Mouse (Mus musculus): ENCODE results near the gene Ppp2r5e. TPM values are rescaled to one million over a fixed set of nuclear protein-coding genes. Genes with fewer than 3 reads are reported as not detected.

Gene Ppp2r5e
- polyA plus RNA-seq, 1 experiment from 2014 or later = 6.3 TPM

DNA sequence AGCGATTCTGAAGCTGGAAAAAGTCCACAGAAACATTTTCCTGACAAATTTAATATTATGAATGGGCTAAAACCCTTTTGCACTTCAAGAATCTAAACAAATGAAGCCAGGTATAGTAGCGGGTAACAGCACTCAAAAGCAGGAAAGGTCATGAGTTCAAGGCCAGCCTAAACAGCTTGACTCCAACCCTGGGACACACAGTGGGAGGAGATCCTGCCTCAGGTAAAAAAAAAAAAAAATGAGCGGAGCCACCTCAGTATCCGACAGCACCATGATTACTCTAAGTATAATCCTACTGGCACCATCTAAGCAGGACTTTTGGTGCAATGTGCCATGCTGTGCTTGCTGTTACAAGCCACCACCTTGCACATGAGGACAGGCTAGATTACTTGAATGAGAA is 2.2 kb downstream of the Ppp2r5e start:
- ATAC-seq = no peak
- Histone ChIP-seq H3K9me3 (ENCODE audit: control insufficient read depth, low read length) (no peaks in the 10 kb centered on the region), H3K4me3 (ENCODE audit: low read length) (no peak overlapping the region), H3K36me3 (ENCODE audit: control insufficient read depth, insufficient read depth, low read length) (no peaks in the 10 kb centered on the region; the same call in 1 of the 2 replicates), H3K27me3 (replicated peaks; ENCODE audit: control insufficient read depth, insufficient read depth, low read length) (no peaks in the 10 kb centered on the region), H3K4me2 (ENCODE audit: low read depth, low read length) (no peak overlapping the region; the same call in 1 of the 2 replicates), H3K4me1 (ENCODE audit: control insufficient read depth, insufficient read depth, low read length) (peaks cover 3% of the 10 kb centered on the region), H3K9ac (ENCODE audit: low read depth, low read length) (no peak overlapping the region), H3K27ac (ENCODE audit: low read length) (no peak overlapping the region)
- WGBS = 61% methylated on average over 4 of the region's 4 CpGs

DNA sequence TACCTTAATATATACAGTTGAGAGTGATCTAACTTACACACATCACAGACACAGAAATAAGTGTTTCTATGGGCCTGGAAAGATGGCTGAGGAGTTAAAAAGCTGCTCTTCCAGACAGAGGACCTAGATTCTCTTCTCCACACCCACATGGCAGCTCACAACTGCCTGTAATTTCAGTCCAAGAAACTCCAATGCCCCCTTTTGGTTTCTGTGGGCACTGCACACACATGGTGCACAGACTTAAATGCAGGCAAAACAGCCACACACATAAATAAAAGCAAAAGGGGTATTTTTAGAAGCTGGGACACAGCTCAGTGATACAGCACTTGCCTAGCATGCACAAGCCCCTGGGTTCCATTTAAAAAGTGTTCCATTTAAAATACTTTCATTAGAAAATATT is 8.5 kb downstream of the Ppp2r5e start:
- ATAC-seq = no peak
- peaks cover 5% of the 10 kb centered on the region; the same call in 1 of the 2 replicates for H3K36me3 ChIP-seq (ENCODE audit: control insufficient read depth, insufficient read depth, low read length)

DNA sequence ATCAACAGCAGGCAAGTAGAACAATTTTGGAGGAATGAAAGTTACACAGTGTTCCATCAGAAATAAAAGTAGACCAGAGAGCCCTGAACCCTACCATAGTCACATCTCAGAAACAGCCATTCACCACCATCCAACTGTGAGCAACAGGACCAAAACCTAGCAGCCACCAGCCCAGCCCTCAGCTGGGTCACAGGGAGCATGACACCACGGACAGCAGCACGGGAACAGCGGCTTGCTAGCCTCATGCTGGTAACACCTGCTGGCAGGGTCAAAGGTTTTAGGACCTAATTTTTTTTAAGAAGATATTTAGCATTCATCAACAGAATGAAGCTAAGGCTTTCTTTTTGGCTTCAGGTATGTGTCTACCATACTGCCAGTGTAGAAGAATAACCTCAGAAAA is 12.3 kb downstream of the Ppp2r5e start:
- Histone ChIP-seq H3K27me3 (replicated peaks; ENCODE audit: control insufficient read depth, insufficient read depth, low read length) (no peaks in the 10 kb centered on the region), H3K9ac (ENCODE audit: low read depth, low read length) (no peak overlapping the region), H3K36me3 (ENCODE audit: control insufficient read depth, insufficient read depth, low read length) (0 out of 2 replicates have a peak, but pooled peaks cover 5% of the 10 kb centered on the region), H3K27ac (ENCODE audit: low read length) (no peak overlapping the region), H3K4me3 (ENCODE audit: low read length) (no peak overlapping the region), H3K4me1 (ENCODE audit: control insufficient read depth, insufficient read depth, low read length) (no peaks in the 10 kb centered on the region), H3K4me2 (ENCODE audit: low read depth, low read length) (no peak overlapping the region), H3K9me3 (ENCODE audit: control insufficient read depth, low read length) (no peaks in the 10 kb centered on the region)
- 79% methylated on average over 3 of the region's 3 CpGs for WGBS
- no peak for ATAC-seq

More for the DNA sequence above, 8.5 kb downstream of the Ppp2r5e start:
- Histone ChIP-seq H3K4me1 (ENCODE audit: control insufficient read depth, insufficient read depth, low read length) (no peaks in the 10 kb centered on the region), H3K9ac (ENCODE audit: low read depth, low read length) (no peak overlapping the region), H3K9me3 (ENCODE audit: control insufficient read depth, low read length) (no peaks in the 10 kb centered on the region), H3K4me2 (ENCODE audit: low read depth, low read length) (no peak overlapping the region), H3K27me3 (replicated peaks; ENCODE audit: control insufficient read depth, insufficient read depth, low read length) (no peaks in the 10 kb centered on the region), H3K27ac (ENCODE audit: low read length) (no peak overlapping the region), H3K4me3 (ENCODE audit: low read length) (no peak overlapping the region)

DNA sequence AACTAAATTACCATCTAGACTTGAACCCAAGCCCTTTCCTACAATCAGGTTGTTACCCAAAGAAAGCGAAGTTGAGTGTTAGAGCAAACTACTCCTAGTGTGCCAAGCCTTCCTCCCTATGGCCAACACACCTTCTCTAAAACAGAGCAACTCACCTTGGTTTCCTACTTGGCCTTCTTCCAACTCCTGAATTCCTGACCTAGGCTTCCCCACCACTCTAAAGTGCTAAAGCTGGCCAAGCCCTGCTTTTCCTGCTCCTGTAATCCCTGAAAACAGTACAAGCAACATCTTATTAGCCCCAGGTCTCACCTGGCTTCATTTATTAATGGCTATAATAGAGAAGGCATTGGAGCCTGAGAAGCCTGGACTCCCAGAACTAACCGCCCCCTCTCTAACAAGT is 17.0 kb downstream of the Ppp2r5e start:
- H3K4me3 ChIP-seq (ENCODE audit: low read length) = no peak overlapping the region
- WGBS = 97% methylated on average over 2 of the region's 2 CpGs

DNA sequence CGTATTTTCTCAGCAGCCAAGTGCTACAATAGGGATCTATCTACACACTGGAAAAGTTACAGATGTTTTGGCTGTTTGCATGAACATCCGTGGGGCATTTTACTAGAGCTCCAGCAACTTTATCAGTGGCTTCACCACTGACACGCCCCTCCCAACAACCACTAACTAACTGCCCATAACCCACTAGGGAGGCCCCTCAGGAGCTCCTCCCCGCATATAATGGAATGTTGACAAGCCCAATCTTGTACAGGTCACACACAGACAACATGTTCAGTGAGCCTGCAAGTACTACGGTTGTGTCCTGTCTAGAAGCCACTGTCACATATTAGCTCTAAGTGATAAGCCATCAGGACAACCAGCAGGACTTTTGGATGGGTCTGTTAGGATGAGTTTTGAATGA is 18.8 kb downstream of the Ppp2r5e start:
- H3K4me2 ChIP-seq (ENCODE audit: low read depth, low read length) = no peak overlapping the region
- no peak overlapping the region for H3K27ac ChIP-seq (ENCODE audit: low read length)
- no peaks in the 10 kb centered on the region for H3K36me3 ChIP-seq (ENCODE audit: control insufficient read depth, insufficient read depth, low read length)
- H3K27me3 ChIP-seq (replicated peaks; ENCODE audit: control insufficient read depth, insufficient read depth, low read length) = no peaks in the 10 kb centered on the region
- H3K9ac ChIP-seq (ENCODE audit: low read depth, low read length) = no peak overlapping the region
- H3K4me3 ChIP-seq (ENCODE audit: low read length) = no peak overlapping the region
- no peak for ATAC-seq
- peaks cover 8% of the 10 kb centered on the region for H3K4me1 ChIP-seq (ENCODE audit: control insufficient read depth, insufficient read depth, low read length)
- no peaks in the 10 kb centered on the region for H3K9me3 ChIP-seq (ENCODE audit: control insufficient read depth, low read length)
- 71% methylated on average over 5 of the region's 5 CpGs for WGBS

More for the DNA sequence above, 17.0 kb downstream of the Ppp2r5e start:
- no peak overlapping the region for H3K27ac ChIP-seq (ENCODE audit: low read length)
- H3K27me3 ChIP-seq (replicated peaks; ENCODE audit: control insufficient read depth, insufficient read depth, low read length) = no peaks in the 10 kb centered on the region
- H3K9me3 ChIP-seq (ENCODE audit: control insufficient read depth, low read length) = no peaks in the 10 kb centered on the region
- H3K36me3 ChIP-seq (ENCODE audit: control insufficient read depth, insufficient read depth, low read length) = 0 out of 2 replicates have a peak, but pooled peaks cover under 1% of the 10 kb centered on the region
- no peak overlapping the region for H3K4me2 ChIP-seq (ENCODE audit: low read depth, low read length)
- H3K4me1 ChIP-seq (ENCODE audit: control insufficient read depth, insufficient read depth, low read length) = peaks cover 6% of the 10 kb centered on the region
- H3K9ac ChIP-seq (ENCODE audit: low read depth, low read length) = no peak overlapping the region
- ATAC-seq = no peak

DNA sequence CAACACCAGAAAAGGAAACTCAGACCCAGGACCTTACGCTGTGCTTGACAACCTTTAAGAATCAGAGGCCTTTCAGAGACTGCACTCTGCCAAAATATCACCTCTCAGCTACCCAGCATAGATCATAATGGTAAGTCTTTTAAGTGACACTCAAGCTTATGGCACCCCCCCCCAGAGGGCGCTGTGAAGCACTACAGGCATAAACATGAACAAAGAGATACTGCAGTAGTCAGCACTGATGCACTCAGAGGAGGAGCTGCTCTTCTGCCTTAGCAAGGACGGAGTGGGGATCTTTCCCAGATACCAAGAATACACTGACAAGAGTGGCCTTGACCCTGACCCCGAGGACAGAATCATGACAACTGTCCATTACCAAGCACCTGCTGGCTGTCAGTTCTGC is 23.8 kb downstream of the Ppp2r5e start:
- Histone ChIP-seq H3K4me3 (ENCODE audit: low read length) (no peak overlapping the region), H3K4me2 (ENCODE audit: low read depth, low read length) (no peak overlapping the region)

DNA sequence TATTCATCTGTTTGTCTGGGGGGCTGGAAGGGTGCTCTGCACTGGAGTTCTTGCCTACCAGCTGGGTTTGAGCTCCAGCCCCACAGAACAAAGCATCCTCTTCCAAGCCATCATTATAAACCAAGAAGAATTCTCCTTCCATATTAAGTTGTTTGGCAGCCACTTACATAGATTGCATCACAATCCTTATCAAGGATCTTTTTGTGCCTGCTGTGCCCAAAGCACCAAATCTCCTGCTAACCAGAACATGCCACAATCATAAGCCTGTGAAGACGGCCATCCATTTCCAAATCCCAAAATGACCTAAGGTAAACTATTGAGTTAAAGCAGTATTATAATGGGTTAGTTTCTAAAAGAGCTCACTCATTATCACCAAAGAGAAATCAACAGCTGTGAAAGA is 25.9 kb downstream of the Ppp2r5e start:
- Histone ChIP-seq H3K36me3 (ENCODE audit: control insufficient read depth, insufficient read depth, low read length) (no peaks in the 10 kb centered on the region), H3K27ac (ENCODE audit: low read length) (no peak overlapping the region), H3K9me3 (ENCODE audit: control insufficient read depth, low read length) (no peaks in the 10 kb centered on the region), H3K4me3 (ENCODE audit: low read length) (no peak overlapping the region), H3K4me1 (ENCODE audit: control insufficient read depth, insufficient read depth, low read length) (0 out of 2 replicates have a peak, but pooled peaks cover 2% of the 10 kb centered on the region), H3K4me2 (ENCODE audit: low read depth, low read length) (no peak overlapping the region), H3K27me3 (replicated peaks; ENCODE audit: control insufficient read depth, insufficient read depth, low read length) (no peaks in the 10 kb centered on the region), H3K9ac (ENCODE audit: low read depth, low read length) (no peak overlapping the region)
- 88% methylated on average over 1 of the region's 1 CpGs for WGBS
- ATAC-seq = no peak

More for the DNA sequence above, 23.8 kb downstream of the Ppp2r5e start:
- Histone ChIP-seq H3K27ac (ENCODE audit: low read length) (no peak overlapping the region), H3K27me3 (replicated peaks; ENCODE audit: control insufficient read depth, insufficient read depth, low read length) (no peaks in the 10 kb centered on the region), H3K36me3 (ENCODE audit: control insufficient read depth, insufficient read depth, low read length) (no peaks in the 10 kb centered on the region), H3K4me1 (ENCODE audit: control insufficient read depth, insufficient read depth, low read length) (peaks cover 3% of the 10 kb centered on the region), H3K9ac (ENCODE audit: low read depth, low read length) (no peak overlapping the region), H3K9me3 (ENCODE audit: control insufficient read depth, low read length) (no peaks in the 10 kb centered on the region)
- WGBS = 59% methylated on average over 4 of the region's 4 CpGs
- ATAC-seq = no peak

DNA sequence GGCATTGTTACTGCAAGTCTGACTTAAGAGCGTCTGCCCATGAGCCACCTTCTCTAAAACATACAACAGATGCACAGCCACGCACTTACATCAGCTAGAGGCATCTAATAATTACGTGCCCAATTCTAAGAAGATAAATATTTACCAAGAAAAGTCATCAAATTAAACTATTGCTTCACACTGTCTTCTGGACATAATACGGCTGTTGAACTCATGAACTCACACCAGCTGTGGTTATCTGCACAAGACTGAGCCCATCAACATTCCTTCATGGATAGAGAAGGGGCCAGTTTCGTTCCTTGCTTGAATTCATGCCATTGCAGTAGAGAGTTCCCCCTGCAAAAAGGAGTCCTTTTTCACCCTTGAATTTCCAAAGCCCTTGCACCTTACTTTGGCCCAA is 28.3 kb downstream of the Ppp2r5e start:
- Histone ChIP-seq H3K27ac (ENCODE audit: low read length) (no peak overlapping the region), H3K9me3 (ENCODE audit: control insufficient read depth, low read length) (no peaks in the 10 kb centered on the region), H3K4me1 (ENCODE audit: control insufficient read depth, insufficient read depth, low read length) (no peaks in the 10 kb centered on the region), H3K4me3 (ENCODE audit: low read length) (no peak overlapping the region), H3K4me2 (ENCODE audit: low read depth, low read length) (no peak overlapping the region), H3K36me3 (ENCODE audit: control insufficient read depth, insufficient read depth, low read length) (no peaks in the 10 kb centered on the region), H3K27me3 (replicated peaks; ENCODE audit: control insufficient read depth, insufficient read depth, low read length) (no peaks in the 10 kb centered on the region), H3K9ac (ENCODE audit: low read depth, low read length) (no peak overlapping the region)
- peak; percentile 45; the same call in 1 of the 2 replicates for ATAC-seq
- WGBS = 42% methylated on average over 5 of the region's 5 CpGs

DNA sequence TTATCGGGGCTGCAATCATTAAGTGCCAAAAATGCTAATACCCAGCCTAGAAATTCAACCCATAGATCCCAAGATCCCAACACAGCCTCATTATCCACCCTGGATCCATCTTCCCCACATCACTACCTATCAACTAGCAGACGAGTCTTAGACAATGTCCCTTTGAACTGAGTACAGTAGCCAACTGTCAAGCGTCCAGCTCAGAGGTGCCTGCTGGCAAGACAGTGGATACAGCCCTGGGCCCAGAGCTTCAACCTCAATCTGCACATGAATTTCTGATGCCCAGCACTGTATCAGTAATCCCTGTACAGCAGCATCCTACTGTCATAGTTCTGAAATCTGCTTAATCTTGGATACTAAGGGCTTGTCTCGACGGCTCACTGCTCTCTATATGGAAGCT is 30.3 kb downstream of the Ppp2r5e start:
- H3K9me3 ChIP-seq (ENCODE audit: control insufficient read depth, low read length) = no peaks in the 10 kb centered on the region
- no peaks in the 10 kb centered on the region for H3K36me3 ChIP-seq (ENCODE audit: control insufficient read depth, insufficient read depth, low read length)
- H3K4me1 ChIP-seq (ENCODE audit: control insufficient read depth, insufficient read depth, low read length) = no peaks in the 10 kb centered on the region
- H3K9ac ChIP-seq (ENCODE audit: low read depth, low read length) = no peak overlapping the region
- H3K4me3 ChIP-seq (ENCODE audit: low read length) = no peak overlapping the region
- 94% methylated on average over 5 of the region's 5 CpGs for WGBS
- H3K27me3 ChIP-seq (replicated peaks; ENCODE audit: control insufficient read depth, insufficient read depth, low read length) = no peaks in the 10 kb centered on the region
- no peak for ATAC-seq
- H3K27ac ChIP-seq (ENCODE audit: low read length) = no peak overlapping the region
- no peak overlapping the region for H3K4me2 ChIP-seq (ENCODE audit: low read depth, low read length)

DNA sequence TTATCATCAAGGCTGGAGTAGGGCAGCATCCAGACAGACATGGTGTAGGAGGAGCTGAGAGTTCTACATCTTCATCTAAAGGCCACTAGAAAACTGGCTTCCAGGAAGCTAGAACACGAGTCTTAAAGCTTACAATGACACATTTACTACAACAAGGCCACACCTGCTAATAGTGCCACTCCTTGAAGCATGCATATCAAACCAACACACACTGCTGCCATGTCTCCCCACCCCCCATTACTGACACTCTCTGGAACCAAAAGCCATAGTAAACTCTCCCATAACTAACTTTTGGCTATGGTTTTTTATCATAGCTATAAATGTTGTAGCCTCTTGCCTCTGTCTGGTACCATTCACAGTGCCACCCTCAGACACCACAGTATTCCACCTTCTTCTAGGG is 31.5 kb downstream of the Ppp2r5e start:
- H3K27ac ChIP-seq (ENCODE audit: low read length) = no peak overlapping the region
- no peak for ATAC-seq
- H3K4me2 ChIP-seq (ENCODE audit: low read depth, low read length) = no peak overlapping the region

More for the DNA sequence above, 31.5 kb downstream of the Ppp2r5e start:
- 53% methylated on average over 1 of the region's 1 CpGs for WGBS
- Histone ChIP-seq H3K27me3 (replicated peaks; ENCODE audit: control insufficient read depth, insufficient read depth, low read length) (no peaks in the 10 kb centered on the region), H3K4me1 (ENCODE audit: control insufficient read depth, insufficient read depth, low read length) (peaks cover 4% of the 10 kb centered on the region; the same call in 1 of the 2 replicates), H3K9ac (ENCODE audit: low read depth, low read length) (no peak overlapping the region), H3K4me3 (ENCODE audit: low read length) (no peak overlapping the region), H3K36me3 (ENCODE audit: control insufficient read depth, insufficient read depth, low read length) (no peaks in the 10 kb centered on the region), H3K9me3 (ENCODE audit: control insufficient read depth, low read length) (no peaks in the 10 kb centered on the region)

Measured in intestine, embryonic 16.5 days (tissue).